Mouse (Mus musculus) liver, adult 2 months (tissue): ENCODE results near the gene Stra8.

ENCODE experiments used
- CTCF ChIP-seq: fragments of 200-500 bp; IDR thresholded peaks from 2 replicates; pipeline ENCODE4 v1.5.1; 2011; ENCODE audit warnings: low read depth, low read length, control low read depth
- POLR2A ChIP-seq: fragments of 200-500 bp; IDR thresholded peaks from 2 replicates; pipeline ENCODE4 v1.6.1; 2011; ENCODE audit warnings: low read length, control low read depth; ENCODE audit not compliant: insufficient read depth; ENCODE audit errors: extremely low read depth

- no peak for TF ChIP-seq POLR2A
- no peak for TF ChIP-seq CTCF
These were observed 49.2 kb upstream of the Stra8 start for GRCm38 (mm10) chr6:34870724-34871123.
